Mouse (Mus musculus): ENCODE measurements around the gene Pafah1b1. TPM values are rescaled to one million over a fixed set of nuclear protein-coding genes. Genes with fewer than 3 reads are reported as not detected.

The Pafah1b1 gene
- polyA plus RNA-seq, 1 experiment from 2014 or later: 59.6 TPM

GRCm38 (mm10) chr11:74634490-74635275 lies 89.8 kb downstream of the Pafah1b1 start:
- H3K9ac ChIP-seq (replicated peaks): no peak overlapping the region
- no peaks in the 10 kb centered on the region for H3K36me3 ChIP-seq
- no peaks in the 10 kb centered on the region for H3K9me3 ChIP-seq
- H3K4me1 ChIP-seq (replicated peaks): peaks cover 22% of the 10 kb centered on the region
- WGBS: 64% methylated on average over 5 of the region's 5 CpGs
- no peak overlapping the region for H3K4me3 ChIP-seq (replicated peaks)
- no peak overlapping the region for H3K27ac ChIP-seq
- ATAC-seq: no peak
- H3K27me3 ChIP-seq: peaks cover 12% of the 10 kb centered on the region
- no peak overlapping the region for H3K4me2 ChIP-seq (replicated peaks)

DNA sequence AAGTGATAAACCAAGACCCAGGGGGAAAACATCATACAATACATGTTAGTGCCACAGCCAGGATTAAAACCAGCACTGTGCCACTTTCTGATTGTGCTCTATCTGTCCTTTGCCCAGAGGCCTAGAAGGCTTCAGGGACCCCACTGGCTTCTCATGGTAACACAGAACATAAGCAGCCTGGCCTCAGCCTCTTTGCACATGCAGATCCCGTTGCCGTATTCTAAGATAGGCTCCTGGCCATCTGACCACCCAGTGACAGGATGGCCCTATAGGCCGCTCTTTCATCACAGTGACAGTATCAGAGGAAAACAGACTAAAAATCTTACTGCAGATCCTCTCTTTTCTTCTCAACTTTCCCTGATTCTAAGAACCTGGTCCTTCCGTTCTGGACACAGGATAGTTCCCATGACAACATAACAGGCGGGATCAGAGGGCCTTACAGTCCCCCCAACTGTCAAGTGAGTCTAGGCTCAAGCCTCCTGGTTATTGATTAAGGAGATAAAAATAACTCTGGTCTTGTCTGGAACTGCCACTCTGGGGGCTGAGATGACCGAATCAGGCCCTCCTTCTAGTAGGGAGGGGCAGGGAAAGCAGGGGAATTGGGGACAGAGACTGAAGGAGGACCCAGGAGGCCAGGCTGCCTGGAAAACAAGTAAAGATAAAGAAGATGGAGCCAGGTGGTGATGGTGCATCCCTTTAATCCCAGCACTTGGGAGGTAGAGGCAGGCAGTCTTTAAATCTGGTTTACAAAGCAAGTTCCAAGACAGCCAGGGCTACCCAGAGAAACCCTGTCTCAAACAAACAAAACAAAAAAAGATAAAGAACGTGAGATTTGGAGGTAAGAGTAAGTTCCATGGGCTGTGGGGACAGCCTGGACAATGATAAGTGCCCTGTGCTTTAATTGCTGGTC lies 92.3 kb downstream of the Pafah1b1 start:
- Histone ChIP-seq H3K4me3 (replicated peaks) (no peak overlapping the region), H3K4me1 (replicated peaks) (peaks cover 8% of the 10 kb centered on the region), H3K9ac (replicated peaks) (no peak overlapping the region), H3K9me3 (no peaks in the 10 kb centered on the region), H3K27me3 (peaks cover 9% of the 10 kb centered on the region), H3K36me3 (no peaks in the 10 kb centered on the region), H3K4me2 (replicated peaks) (no peak overlapping the region), H3K27ac (no peak overlapping the region)
- no peak for ATAC-seq
- WGBS: 68% methylated on average over 7 of the region's 7 CpGs

DNA sequence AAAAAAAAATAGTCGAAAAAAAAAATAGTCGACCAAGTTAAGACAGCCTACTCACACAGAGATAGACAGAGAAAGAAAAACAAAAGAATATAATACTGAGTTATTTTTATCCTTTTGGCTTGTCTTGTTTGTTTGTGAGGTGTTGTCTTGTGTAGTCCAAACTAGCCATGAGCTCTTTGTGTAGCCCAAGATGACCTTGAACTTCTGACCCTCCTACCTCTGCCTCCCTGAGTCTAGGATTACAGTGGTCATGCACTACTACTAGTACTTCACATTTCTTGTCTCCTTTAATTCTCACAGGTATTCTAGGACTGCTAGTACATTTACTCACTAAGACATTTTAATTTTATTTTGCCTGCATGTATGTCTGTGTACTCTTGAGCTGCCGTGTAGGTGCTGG lies 97.0 kb downstream of the Pafah1b1 start:
- Histone ChIP-seq H3K27ac (no peak overlapping the region), H3K4me3 (replicated peaks) (no peak overlapping the region), H3K9me3 (no peaks in the 10 kb centered on the region), H3K9ac (replicated peaks) (no peak overlapping the region), H3K4me1 (replicated peaks) (0 out of 2 replicates have a peak, but pooled peaks cover 5% of the 10 kb centered on the region), H3K27me3 (no peaks in the 10 kb centered on the region), H3K36me3 (no peaks in the 10 kb centered on the region), H3K4me2 (replicated peaks) (no peak overlapping the region)
- ATAC-seq: no peak
- WGBS: 67% methylated on average over 3 of the region's 3 CpGs

GRCm38 (mm10) chr11:74625333-74625732 lies 99.1 kb downstream of the Pafah1b1 start:
- H3K27me3 ChIP-seq: peaks cover 12% of the 10 kb centered on the region
- H3K36me3 ChIP-seq: no peaks in the 10 kb centered on the region
- H3K4me2 ChIP-seq (replicated peaks): no peak overlapping the region
- no peaks in the 10 kb centered on the region for H3K9me3 ChIP-seq
- H3K4me1 ChIP-seq (replicated peaks): peaks cover 7% of the 10 kb centered on the region; the same call in 1 of the 2 replicates
- no peak overlapping the region for H3K9ac ChIP-seq (replicated peaks)
- ATAC-seq: no peak
- H3K4me3 ChIP-seq (replicated peaks): no peak overlapping the region
- H3K27ac ChIP-seq: no peak overlapping the region

Other genes with a start within 250 kb of the Pafah1b1 start
- gene Rap1gap2, start 113.8 kb downstream of the Pafah1b1 start, polyA plus RNA-seq (2015; fragmentation: Nextera tagmentation; extraction: Ambion mirVana): 7.3 and 10.4 TPM in 2 replicates
- 1.7 and 1.8 TPM in 2 replicates for gene Ccdc92b, start 105.1 kb downstream of the Pafah1b1 start, polyA plus RNA-seq (2015; fragmentation: Nextera tagmentation; extraction: Ambion mirVana)
- 12.7 and 14.2 TPM in 2 replicates for gene Cluh, start 75.2 kb downstream of the Pafah1b1 start, polyA plus RNA-seq (2015; fragmentation: Nextera tagmentation; extraction: Ambion mirVana)
- gene Mettl16, start 46.2 kb upstream of the Pafah1b1 start, polyA plus RNA-seq (2015; fragmentation: Nextera tagmentation; extraction: Ambion mirVana): 55.2 and 56.4 TPM in 2 replicates
- gene Mnt, start 106.2 kb upstream of the Pafah1b1 start, polyA plus RNA-seq (2015; fragmentation: Nextera tagmentation; extraction: Ambion mirVana): 8.4 and 9.1 TPM in 2 replicates
- gene Sgsm2, start 172.4 kb upstream of the Pafah1b1 start, polyA plus RNA-seq (2015; fragmentation: Nextera tagmentation; extraction: Ambion mirVana): 18.8 and 20.8 TPM in 2 replicates
- 28.1 and 32.1 TPM in 2 replicates for gene Tsr1, start 173.4 kb upstream of the Pafah1b1 start, polyA plus RNA-seq (2015; fragmentation: Nextera tagmentation; extraction: Ambion mirVana)
- 20.2 and 21.0 TPM in 2 replicates for gene Smg6, start 201.2 kb upstream of the Pafah1b1 start, polyA plus RNA-seq (2015; fragmentation: Nextera tagmentation; extraction: Ambion mirVana)
- gene Srr, start 201.3 kb upstream of the Pafah1b1 start, polyA plus RNA-seq (2015; fragmentation: Nextera tagmentation; extraction: Ambion mirVana): 31.5 and 32.9 TPM in 2 replicates

Data from midbrain, embryonic 13.5 days (tissue).